Mouse (Mus musculus) telencephalon, adult 2 months (tissue): Measurements from ENCODE around the gene Bank1.

Experiments used
- DNase-seq: peaks from one replicate; pipeline ENCODE4 v3.0.0-alpha.2; 2011; ENCODE audit warnings: low read depth, low spot score

The Bank1 gene

DNA sequence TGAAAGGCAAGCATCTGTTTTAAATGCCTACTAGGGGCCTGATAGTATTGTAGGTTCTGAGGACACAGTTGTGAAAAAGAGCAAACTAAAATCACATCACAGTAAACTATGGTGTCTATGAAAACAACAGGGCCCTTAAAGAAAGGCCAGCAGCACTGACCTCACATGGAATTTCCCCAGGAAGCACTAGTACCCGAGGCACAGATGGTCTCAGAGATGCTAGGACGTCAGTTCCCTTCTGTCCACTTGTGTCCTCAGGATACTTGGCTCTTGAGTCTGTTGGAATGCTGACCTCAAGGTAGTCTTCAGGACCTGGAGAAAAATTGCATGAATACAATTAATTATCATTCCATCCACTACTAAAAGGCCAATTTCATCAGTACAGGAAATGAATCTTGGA is 71.2 kb downstream of the Bank1 start:
- DNase-seq = no peak

DNA sequence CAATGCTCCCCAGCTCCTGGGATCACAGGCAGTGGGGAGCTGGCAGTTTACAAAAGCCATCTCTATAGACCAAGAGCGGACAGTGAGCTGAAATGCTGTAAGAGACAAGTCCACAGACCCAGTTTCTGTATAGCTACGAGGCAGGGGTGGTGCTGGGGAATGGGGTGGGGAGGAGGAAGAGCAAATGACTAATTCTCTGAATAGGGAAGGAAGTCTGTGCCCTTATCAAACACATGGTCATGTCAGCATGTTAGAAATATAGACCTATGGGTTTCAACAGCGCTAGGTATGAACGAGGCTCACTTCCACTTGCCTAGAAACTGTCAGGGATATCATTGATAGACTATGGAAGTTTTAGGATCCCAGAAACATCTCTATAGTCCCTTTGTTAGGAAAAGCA is 73.0 kb downstream of the Bank1 start:
- no peak for DNase-seq

DNA sequence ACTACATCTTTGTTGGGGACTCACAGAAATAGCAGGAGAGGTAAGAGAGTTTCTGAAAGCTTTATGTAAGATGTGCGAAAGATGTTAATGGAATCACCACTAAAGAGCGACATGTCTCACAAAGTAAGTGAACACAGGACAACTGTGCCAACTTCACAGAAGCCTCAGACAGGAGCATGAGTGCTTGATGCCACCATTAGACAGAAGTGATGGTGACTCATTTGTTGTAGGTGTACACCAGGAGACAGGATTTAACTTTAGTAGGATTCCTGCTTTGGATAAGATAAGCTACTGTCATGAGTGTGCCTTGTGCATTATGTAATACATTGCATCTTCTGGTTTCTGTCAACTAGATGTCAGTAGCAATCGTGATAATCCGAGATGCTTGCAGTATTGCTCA is 74.3 kb downstream of the Bank1 start:
- DNase-seq = no peak

GRCm38 (mm10) chr3:136247331-136247730 is 78.5 kb downstream of the Bank1 start:
- DNase-seq = no peak

- no peak for DNase-seq
Observed at GRCm38 (mm10) chr3:136244931-136245330, 80.9 kb downstream of the Bank1 start.

DNA sequence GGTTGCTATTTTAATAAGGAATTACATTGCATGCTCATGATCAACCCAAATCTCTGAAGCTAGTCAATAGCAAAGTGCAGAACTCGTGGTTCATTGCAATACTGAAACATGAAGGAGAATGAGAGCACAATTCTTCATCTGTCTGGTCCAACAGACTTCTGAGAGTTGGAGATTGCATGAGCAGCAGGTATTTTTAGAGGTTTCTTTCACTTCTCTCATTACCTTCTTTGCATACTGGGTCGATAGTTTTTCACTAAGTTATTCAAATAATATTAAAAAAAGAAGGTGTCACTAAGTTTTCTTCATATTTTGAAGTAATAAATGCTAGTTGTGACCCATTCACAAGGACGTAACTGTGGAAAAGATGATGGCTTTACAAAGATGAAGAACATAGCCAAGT is 87.1 kb downstream of the Bank1 start:
- DNase-seq = no peak

- DNase-seq = no peak
Observed at GRCm38 (mm10) chr3:136233507-136233906, 92.4 kb downstream of the Bank1 start.

DNA sequence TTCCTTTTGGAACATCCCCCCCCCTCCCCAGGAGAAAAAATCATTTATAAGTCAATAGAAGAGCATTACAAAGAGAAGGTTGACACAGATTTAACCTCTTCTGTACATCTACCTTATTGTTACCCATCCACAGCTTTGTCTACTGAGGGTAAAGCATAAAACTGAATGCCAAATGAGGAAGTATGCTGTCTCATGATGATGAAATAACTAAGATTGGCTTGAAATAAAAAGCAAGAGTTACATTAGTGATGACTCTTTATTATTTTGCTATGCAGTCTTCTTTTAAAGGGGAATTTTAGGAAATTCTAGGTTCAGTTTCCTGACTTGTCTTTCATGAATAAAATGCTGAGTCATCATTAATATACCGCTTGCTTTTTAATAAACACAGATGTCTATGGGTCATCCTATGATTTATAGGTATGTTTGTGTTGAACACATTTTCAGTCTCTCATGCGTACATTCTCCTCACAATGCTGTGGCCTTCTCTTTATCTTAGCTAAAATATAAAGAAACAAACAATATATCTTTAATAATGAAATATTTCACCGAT is 95.2 kb downstream of the Bank1 start:
- no peak for DNase-seq

DNA sequence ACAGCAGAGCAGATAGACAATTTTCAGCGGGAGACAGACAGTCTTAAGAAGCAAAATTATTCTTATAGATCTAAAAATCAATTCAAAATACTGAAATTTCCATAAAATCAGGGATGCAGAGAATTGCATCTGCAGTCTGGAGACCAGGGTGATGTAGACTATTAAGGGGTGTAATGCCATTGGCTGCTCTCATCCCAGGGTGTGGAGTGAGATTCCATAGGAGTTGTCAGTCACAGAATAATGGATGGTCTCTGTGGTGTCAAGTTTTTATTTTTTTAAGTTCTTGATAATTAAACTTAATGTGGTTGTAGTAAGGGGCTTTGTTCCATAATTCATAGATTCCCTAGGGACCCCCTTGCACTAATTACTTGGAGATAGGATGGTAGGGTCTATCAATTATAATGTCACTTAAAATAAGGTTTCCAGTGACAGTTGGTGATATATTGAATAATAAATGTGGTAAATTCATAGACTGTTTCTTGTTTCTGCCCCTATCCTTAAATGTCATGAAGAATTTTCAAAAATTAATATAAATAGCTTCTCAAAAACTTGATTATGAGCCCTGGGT is 136.1 kb downstream of the Bank1 start:
- no peak for DNase-seq

DNA sequence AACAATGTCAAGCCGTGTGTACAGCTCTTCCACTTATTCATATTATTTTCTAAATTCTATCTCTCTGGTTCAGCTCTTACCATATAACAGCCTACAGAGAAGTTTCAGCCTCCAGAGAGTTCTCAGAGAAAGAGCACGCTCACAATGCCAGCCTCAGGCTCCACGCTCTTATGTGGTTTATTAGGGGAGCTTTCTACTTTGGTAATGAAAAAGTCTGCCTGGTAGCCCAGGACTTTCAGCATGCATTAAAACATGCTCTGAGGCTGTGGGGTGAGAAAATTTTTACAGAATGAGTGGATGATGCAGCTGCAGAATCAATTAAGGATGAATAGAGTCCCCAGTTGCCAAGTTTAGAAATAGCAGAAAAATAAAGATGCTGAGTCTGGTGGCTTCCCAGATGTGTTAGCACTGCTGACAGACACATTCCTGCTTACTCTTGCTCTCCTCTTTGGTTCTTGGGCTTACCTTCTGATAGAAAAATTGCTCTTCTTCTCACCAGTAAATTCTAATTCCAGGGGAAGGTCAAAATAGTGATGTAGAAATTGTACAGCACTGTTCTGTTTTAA is 139.2 kb downstream of the Bank1 start:
- DNase-seq = no peak

DNA sequence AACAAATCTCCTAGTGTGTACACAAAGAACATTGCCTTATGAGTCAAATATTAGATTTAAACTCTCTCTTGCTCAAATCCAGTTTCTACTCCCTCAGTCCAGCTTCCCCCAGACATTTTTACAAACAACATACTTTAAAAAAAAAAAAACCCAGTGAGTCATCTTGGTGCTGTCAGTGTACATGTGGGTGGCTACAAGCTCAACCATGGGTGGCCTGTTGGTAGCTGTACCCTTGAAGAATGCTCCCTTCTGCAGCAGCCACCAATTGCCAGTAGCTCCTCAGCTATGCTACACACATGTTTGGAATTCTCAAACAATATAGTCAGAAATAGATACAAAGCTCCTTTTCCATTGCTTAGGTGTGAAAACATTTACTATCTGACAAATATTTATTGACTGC is 154.2 kb downstream of the Bank1 start:
- no peak for DNase-seq

DNA sequence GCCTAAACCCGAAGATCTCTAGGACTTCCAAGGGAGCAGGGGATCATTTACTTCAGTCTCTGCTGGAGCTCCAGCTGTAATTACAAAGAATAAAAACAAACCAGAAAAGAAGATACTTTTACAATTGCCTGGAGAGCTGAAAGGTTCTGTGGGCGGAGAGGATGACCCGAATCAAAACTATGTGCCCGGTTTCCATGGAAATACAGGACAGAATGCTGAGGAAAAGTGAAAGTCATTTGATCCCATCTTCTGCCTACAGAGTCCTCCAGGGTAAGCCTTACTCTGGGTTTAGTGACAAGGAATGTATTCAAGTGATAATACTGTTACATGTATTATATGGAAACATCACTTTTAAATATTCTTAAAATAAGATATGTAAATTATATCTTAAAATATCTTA is 157.8 kb downstream of the Bank1 start:
- DNase-seq = no peak

- no peak for DNase-seq
Observed at GRCm38 (mm10) chr3:136166671-136167070, 159.2 kb downstream of the Bank1 start.

GRCm38 (mm10) chr3:136166033-136166361 is 159.9 kb downstream of the Bank1 start:
- no peak for DNase-seq

GRCm38 (mm10) chr3:136165167-136166032 is 160.5 kb downstream of the Bank1 start:
- peak; percentile 71 for DNase-seq

- DNase-seq = no peak
Observed at GRCm38 (mm10) chr3:136158059-136158458, 167.8 kb downstream of the Bank1 start.

GRCm38 (mm10) chr3:136155555-136155954 is 170.3 kb downstream of the Bank1 start:
- DNase-seq = no peak

- DNase-seq = no peak
Observed at GRCm38 (mm10) chr3:136150886-136151285, 175.0 kb downstream of the Bank1 start.

DNA sequence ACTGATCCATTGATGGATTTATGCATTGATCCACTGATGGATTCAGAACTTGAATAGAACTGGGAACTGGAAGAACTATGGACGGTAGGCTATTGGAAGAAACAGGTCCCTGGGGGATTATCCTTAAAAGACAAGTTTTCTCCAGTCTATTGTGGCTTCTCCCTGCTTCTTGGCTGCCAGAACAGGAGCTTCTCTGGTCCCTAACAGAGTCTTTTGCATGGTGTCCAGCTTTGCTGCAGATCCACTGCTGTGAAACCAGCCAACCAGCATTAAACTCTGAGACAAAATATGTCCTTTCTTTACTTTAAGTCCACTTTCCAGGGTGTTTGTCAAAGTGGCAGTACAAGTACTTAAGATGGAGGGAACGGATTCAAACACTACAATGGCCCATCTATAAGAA is 178.7 kb downstream of the Bank1 start:
- no peak for DNase-seq

- no peak for DNase-seq
Observed at GRCm38 (mm10) chr3:136132013-136132412, 193.9 kb downstream of the Bank1 start.

- DNase-seq = no peak
Observed at GRCm38 (mm10) chr3:136115478-136116215, 210.2 kb downstream of the Bank1 start.
